In the genomic region with DNA sequence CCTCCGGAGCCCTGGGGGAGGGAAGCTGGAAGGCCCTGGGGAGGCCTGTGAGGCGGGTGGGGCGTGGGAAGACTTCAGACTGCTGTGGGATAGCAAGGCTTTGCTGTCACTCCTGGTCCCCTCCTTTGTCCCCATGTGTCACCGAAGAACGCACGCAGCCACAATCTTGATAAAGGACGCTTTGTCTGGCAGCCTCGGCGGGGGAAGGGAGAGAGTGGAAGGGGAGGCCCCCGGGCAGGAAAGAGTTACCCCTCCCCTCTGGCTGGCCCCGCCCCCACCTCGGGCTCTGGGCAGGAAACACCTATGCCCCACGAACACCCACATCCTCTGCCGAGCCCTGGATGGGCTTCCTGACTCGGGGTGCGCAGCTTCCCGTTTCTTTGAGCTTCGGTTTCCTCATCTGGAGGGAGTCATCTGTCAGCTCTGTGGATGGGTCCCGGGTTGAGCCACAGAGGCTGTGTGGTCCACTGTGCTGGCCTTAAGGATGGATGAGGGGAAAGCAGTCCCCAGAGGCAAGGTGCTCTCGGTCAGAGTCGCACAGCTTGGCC, we compare ENCODE assay signal across 9 mouse cellular contexts.
A peak's percentile ranks its signal among the peaks of the same experiment; 100 is the strongest.
DNase-seq lines count a peak whose midpoint lies in the region; ATAC-seq and TF ChIP-seq lines count a peak whose summit lies in the region.
"Had no signal": no experiment of that assay in that cellular context is flagged by ENCODE, and none has a peak within 500 bp of the region (broad histone marks: within the 10 kb centered on the region; RNA-seq: fewer than 3 reads in every experiment).

No protein-coding gene starts in this region.

- TF ChIP-seq EP300 in liver, postnatal 0 days (IDR thresholded peaks at IDR 0.05; ENCODE audit: low read depth): no peak

- peaks cover 42% of the 10 kb centered on the region for H3K4me1 ChIP-seq in forebrain, embryonic 16.5 days (replicated peaks; ENCODE audit: control insufficient read depth, insufficient read depth, low read length)
- H3K4me1 ChIP-seq in intestine, embryonic 15.5 days (replicated peaks): peaks cover 34% of the 10 kb centered on the region
- peaks cover 57% of the 10 kb centered on the region for H3K4me1 ChIP-seq in liver, postnatal 0 days (ENCODE audit: insufficient read depth)
- H3K4me1 ChIP-seq in neural tube, embryonic 12.5 days: peaks cover 49% of the 10 kb centered on the region

- H3K27ac ChIP-seq in layer of hippocampus, adult 2 months: 0 out of 2 replicates have a peak overlapping the region, but pooled peaks have one; percentile 10
- no peak overlapping the region; the same call in 1 of the 2 replicates for H3K27ac ChIP-seq in forebrain, embryonic 16.5 days (ENCODE audit: low read length)
- H3K27ac ChIP-seq in intestine, embryonic 15.5 days: 0 out of 2 replicates have a peak overlapping the region, but pooled peaks have one; percentile 37
- H3K27ac ChIP-seq in liver, postnatal 0 days (ENCODE audit: low read depth): peak overlapping the region; percentile 67
- no peak overlapping the region for H3K27ac ChIP-seq in neural tube, embryonic 12.5 days

- no peaks in the 10 kb centered on the region for H3K36me3 ChIP-seq in forebrain, embryonic 16.5 days (ENCODE audit: control insufficient read depth, insufficient read depth)
- H3K36me3 ChIP-seq in intestine, embryonic 15.5 days: no peaks in the 10 kb centered on the region
- no peaks in the 10 kb centered on the region for H3K36me3 ChIP-seq in liver, postnatal 0 days (replicated peaks; ENCODE audit: insufficient read depth, low read length)
- H3K36me3 ChIP-seq in neural tube, embryonic 12.5 days: no peaks in the 10 kb centered on the region

- ATAC-seq in forebrain, embryonic 16.5 days: peak; percentile 41; the same call in 1 of the 2 replicates
- ATAC-seq in intestine, embryonic 15.5 days: peak; percentile 74
- ATAC-seq in liver, postnatal 0 days: peak; percentile 58
- ATAC-seq in neural tube, embryonic 12.5 days (ENCODE audit: low FRiP score, low read depth): peak; percentile 57; the same call in 1 of the 2 replicates
- ATAC-seq: Patski had no signal

- H3K27me3 ChIP-seq in forebrain, embryonic 16.5 days (replicated peaks; ENCODE audit: control insufficient read depth, insufficient read depth, low read length): no peaks in the 10 kb centered on the region
- H3K27me3 ChIP-seq in intestine, embryonic 15.5 days (replicated peaks): 0 out of 2 replicates have a peak, but pooled peaks cover 3% of the 10 kb centered on the region
- H3K27me3 ChIP-seq in liver, postnatal 0 days (ENCODE audit: insufficient read depth, low read length): 0 out of 2 replicates have a peak, but pooled peaks cover 3% of the 10 kb centered on the region
- H3K27me3 ChIP-seq in neural tube, embryonic 12.5 days (replicated peaks): peaks cover 24% of the 10 kb centered on the region

- DNase-seq in layer of hippocampus, adult 2 months (ENCODE audit: low spot score in 2 of 2): no peak
- no peak for DNase-seq in layer of hippocampus, postnatal 36 days
- peak; percentile 87 for DNase-seq in liver, postnatal 0 days
- DNase-seq in left cerebral cortex, postnatal 14 days (ENCODE audit: low spot score in 2 of 2): no peak
- no peak for DNase-seq in left cerebral cortex, adult 9 months (ENCODE audit: low spot score in 2 of 2)

- WGBS in forebrain, embryonic 16.5 days: under 1% methylated on average over 21 of the region's 21 CpGs
- 4% methylated on average over 21 of the region's 21 CpGs for WGBS in intestine, embryonic 15.5 days
- 2% methylated on average over 19 of the region's 21 CpGs for WGBS in liver, postnatal 0 days (ENCODE audit: insufficient replicate concordance)
- 1% methylated on average over 19 of the region's 21 CpGs for WGBS in neural tube, embryonic 12.5 days

- H3K9ac ChIP-seq in forebrain, embryonic 16.5 days (replicated peaks; ENCODE audit: low read depth, low read length): peak overlapping the region; percentile 28; the same call in 1 of the 2 replicates
- peak overlapping the region; percentile 26 for H3K9ac ChIP-seq in intestine, embryonic 15.5 days
- peak overlapping the region; percentile 60 for H3K9ac ChIP-seq in liver, postnatal 0 days (replicated peaks)
- 0 out of 2 replicates have a peak overlapping the region, but pooled peaks have one; percentile 2 for H3K9ac ChIP-seq in neural tube, embryonic 12.5 days

- H3K4me2 ChIP-seq in forebrain, embryonic 16.5 days (ENCODE audit: low read length): peak overlapping the region; percentile 10
- H3K4me2 ChIP-seq in intestine, embryonic 15.5 days (replicated peaks): peak overlapping the region; percentile 63
- H3K4me2 ChIP-seq in liver, postnatal 0 days (ENCODE audit: low read depth, low read length): peak overlapping the region; percentile 80
- H3K4me2 ChIP-seq in neural tube, embryonic 12.5 days (replicated peaks): peak overlapping the region; percentile 48

- TF ChIP-seq CTCF in layer of hippocampus, adult 2 months (conservative IDR thresholded peaks at IDR 0.05): no peak
- TF ChIP-seq CTCF in liver, postnatal 0 days (IDR thresholded peaks at IDR 0.05; ENCODE audit: low read depth): no peak

- no peaks in the 10 kb centered on the region for H3K9me3 ChIP-seq in forebrain, embryonic 16.5 days (ENCODE audit: control insufficient read depth, low read length)
- no peaks in the 10 kb centered on the region for H3K9me3 ChIP-seq in intestine, embryonic 15.5 days
- no peaks in the 10 kb centered on the region for H3K9me3 ChIP-seq in liver, postnatal 0 days (ENCODE audit: low read length)
- H3K9me3 ChIP-seq in neural tube, embryonic 12.5 days: no peaks in the 10 kb centered on the region

- intact Hi-C loops in left cerebral cortex, postnatal 14 days (cut with DNase I): no loop called here

- peak overlapping the region; percentile 1; the same call in 1 of the 2 replicates for H3K4me3 ChIP-seq in layer of hippocampus, adult 2 months
- peak overlapping the region; percentile 12; the same call in 1 of the 2 replicates for H3K4me3 ChIP-seq in forebrain, embryonic 16.5 days (replicated peaks; ENCODE audit: low read length)
- peak overlapping the region; percentile 32 for H3K4me3 ChIP-seq in intestine, embryonic 15.5 days (replicated peaks)
- H3K4me3 ChIP-seq in liver, postnatal 0 days (ENCODE audit: low read depth, low read length): peak overlapping the region; percentile 29
- no peak overlapping the region for H3K4me3 ChIP-seq in neural tube, embryonic 12.5 days

Comparison
In these comparisons a context has a peak if more than half of its experiments do, and no peak if none do; other contexts are left out.
1. H3K27ac ChIP-seq: peak in layer of hippocampus, adult 2 months (single experiment), intestine, embryonic 15.5 days (single experiment) and liver, postnatal 0 days (single experiment); none in forebrain, embryonic 16.5 days (single experiment) and neural tube, embryonic 12.5 days (single experiment).
2. H3K4me2 ChIP-seq: peak in every context shown above with its lines; median percentile 80 in liver, postnatal 0 days; 63 in intestine, embryonic 15.5 days; 48 in neural tube, embryonic 12.5 days; 10 in forebrain, embryonic 16.5 days.
3. H3K9ac ChIP-seq: peak in every context shown above with its lines; median percentile 60 in liver, postnatal 0 days; 28 in forebrain, embryonic 16.5 days; 26 in intestine, embryonic 15.5 days; 2 in neural tube, embryonic 12.5 days.
4. Peak in every context shown above with its lines, with median percentiles within 50 percentile points of each other: ATAC-seq.